Mouse (Mus musculus): ENCODE results near the gene Qrich2. TPM values are rescaled to one million over a fixed set of nuclear protein-coding genes. Genes with fewer than 3 reads are reported as not detected.

Qrich2 gene
- total and polyA plus RNA-seq, 2 experiments from 2014 or later: 0.14 TPM; not detected in 1

DNA sequence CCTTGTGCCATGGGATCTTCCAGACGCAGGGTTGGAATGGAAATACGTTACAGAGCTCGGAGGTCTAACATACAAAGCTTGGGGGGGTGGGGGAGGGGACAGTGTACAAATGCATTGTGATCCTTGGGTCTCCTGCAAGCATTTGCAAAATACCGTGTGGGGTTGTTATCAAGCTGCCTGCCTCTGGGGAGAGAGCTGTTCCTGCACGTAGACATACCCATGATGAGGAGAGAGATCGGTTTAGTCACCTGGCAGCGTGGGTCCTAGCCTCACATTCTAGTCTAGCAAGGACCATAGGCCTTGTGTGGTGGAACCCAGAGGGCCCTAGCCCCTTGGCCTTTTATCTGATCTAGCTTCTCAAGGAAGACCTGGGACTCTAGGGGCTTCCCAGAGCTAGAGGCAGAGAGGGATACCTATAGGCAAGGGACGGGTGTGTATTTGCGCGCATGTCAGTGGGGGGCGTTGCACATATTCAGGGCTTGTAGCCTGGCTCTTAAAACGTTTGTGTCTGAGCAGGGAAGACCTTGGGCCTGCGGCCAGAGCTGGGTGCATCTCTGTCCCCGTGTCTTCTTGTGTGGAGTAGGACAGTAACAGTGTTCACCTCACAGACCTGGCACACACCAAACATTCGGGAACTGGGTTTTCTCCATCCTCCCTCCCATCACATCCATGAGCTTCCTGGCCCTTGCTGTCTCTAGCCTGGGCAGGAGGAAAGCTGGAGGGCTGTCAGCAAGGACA is 23.7 kb downstream of the Qrich2 start:
- TF ChIP-seq CTCF (IDR thresholded peaks at IDR 0.05): no peak
- no peaks in the 10 kb centered on the region for H3K9me3 ChIP-seq (ENCODE audit: low read length)
- no peak overlapping the region for H3K4me3 ChIP-seq (ENCODE audit: low read depth, low read length)
- H3K27me3 ChIP-seq (ENCODE audit: insufficient read depth, low read length): no peaks in the 10 kb centered on the region; the same call in 1 of the 2 replicates
- H3K36me3 ChIP-seq (ENCODE audit: insufficient read depth, low read length): peaks cover 10% of the 10 kb centered on the region
- DNase-seq (ENCODE audit: low spot score) (no peak), ATAC-seq (ENCODE audit: low FRiP score) (no peak)
- no peak overlapping the region for H3K9ac ChIP-seq (replicated peaks; ENCODE audit: low read length, poor library complexity, severe bottlenecking)
- H3K4me2 ChIP-seq (ENCODE audit: low read depth, low read length, poor library complexity, severe bottlenecking): no peak overlapping the region
- 83% methylated on average over 15 of the region's 15 CpGs for WGBS
- H3K27ac ChIP-seq (ENCODE audit: low read depth, low read length): no peak overlapping the region
- H3K4me1 ChIP-seq (ENCODE audit: insufficient read depth, low read length): no peaks in the 10 kb centered on the region; the same call in 1 of the 2 replicates

DNA sequence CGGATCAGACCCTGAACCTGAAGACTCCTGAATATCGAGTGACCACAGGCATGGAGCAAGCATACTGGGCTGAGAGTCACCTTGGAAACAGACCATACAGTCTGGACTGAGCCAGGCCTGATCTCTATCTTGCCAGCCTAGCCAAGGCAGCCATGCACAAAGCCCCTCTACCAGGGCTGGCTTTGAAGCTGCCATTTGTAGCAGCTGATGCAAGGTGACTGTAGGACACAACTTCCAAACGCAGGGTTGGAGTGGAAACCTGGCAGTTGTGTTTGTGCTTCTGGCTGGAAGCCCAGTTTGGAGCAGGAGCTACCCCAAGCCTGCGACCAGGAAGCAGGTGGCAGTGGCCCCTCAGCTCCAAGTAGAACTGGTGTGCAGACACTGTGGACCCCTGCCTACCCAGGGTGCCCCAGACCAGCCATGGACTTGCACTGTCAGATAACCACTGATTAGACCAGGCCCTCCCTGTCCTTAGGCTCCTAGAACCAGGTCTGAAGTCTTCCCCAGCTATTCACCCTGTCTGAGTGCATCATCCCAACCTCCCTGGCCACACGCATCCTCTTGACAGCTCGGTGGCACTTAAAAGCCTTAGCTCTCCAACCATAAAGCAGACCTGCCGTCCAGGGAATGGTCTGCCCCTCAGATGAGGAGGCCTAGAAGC is 25.5 kb downstream of the Qrich2 start:
- WGBS: 78% methylated on average over 7 of the region's 7 CpGs

DNA sequence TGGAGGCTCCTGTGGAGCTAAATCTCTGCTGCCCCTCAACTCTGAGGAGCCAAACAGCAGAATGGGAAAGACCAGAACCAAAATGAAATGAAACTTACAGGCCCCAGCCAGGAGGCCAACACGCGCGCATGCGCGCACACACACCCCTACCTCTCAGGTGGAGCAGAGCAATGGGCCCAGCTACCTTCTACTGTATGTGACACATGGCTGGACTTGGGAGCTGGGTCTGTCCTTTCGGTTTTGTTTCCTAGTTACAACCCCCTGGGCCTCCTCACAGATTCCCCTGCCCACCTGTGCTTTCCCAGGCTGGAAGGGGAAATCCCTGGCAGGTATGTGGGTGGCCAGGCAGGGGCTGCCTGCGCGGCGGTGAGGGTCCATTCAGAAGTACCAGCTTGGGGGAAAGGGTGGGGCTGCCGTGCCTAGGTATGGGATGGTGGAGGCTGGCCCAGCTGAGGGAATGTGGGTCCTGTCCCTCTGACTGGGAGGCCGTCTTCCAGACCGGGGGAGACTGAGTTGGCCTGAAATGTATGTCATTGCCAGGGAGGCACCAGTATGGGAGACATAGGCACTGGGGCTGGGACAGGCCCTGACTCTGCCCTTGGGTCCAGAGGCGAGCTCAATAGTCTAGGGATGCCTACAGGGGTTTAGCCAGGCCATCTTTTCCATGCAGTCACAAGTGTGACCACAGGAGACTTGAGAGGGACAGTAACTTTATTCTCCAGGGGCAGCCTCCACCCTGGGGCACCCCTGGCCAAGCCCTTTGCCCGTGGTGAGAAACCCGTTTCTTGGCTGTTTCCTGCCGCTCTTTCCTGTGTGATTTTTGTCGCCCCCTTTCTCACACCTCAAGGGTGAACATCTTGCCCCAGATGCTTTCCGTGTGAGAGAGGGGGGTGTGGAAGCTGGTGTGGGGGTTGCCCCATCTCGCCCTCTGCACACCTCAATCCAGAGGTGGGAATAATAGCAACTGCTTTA is 26.5 kb downstream of the Qrich2 start:
- H3K27me3 ChIP-seq (ENCODE audit: insufficient read depth, low read length): no peaks in the 10 kb centered on the region
- ATAC-seq (ENCODE audit: low FRiP score): no peak
- H3K9ac ChIP-seq (replicated peaks; ENCODE audit: low read length, poor library complexity, severe bottlenecking): no peak overlapping the region
- H3K36me3 ChIP-seq (ENCODE audit: insufficient read depth, low read length): peaks cover 12% of the 10 kb centered on the region
- no peak overlapping the region for H3K4me2 ChIP-seq (ENCODE audit: low read depth, low read length, poor library complexity, severe bottlenecking)
- H3K27ac ChIP-seq (ENCODE audit: low read depth, low read length): no peak overlapping the region
- DNase-seq (ENCODE audit: low spot score): no peak
- no peaks in the 10 kb centered on the region for H3K9me3 ChIP-seq (ENCODE audit: low read length)
- TF ChIP-seq CTCF (IDR thresholded peaks at IDR 0.05): no peak
- H3K4me1 ChIP-seq (ENCODE audit: insufficient read depth, low read length): peaks cover 15% of the 10 kb centered on the region
- whole genome bisulfite sequencing: 88% methylated on average over 19 of the region's 19 CpGs
- H3K4me3 ChIP-seq (ENCODE audit: low read depth, low read length): no peak overlapping the region

More for the DNA sequence above, 25.5 kb downstream of the Qrich2 start:
- H3K9me3 ChIP-seq (ENCODE audit: low read length): no peaks in the 10 kb centered on the region
- H3K9ac ChIP-seq (replicated peaks; ENCODE audit: low read length, poor library complexity, severe bottlenecking): no peak overlapping the region
- H3K4me3 ChIP-seq (ENCODE audit: low read depth, low read length): no peak overlapping the region
- no peak overlapping the region for H3K4me2 ChIP-seq (ENCODE audit: low read depth, low read length, poor library complexity, severe bottlenecking)
- H3K36me3 ChIP-seq (ENCODE audit: insufficient read depth, low read length): peaks cover 12% of the 10 kb centered on the region
- H3K27ac ChIP-seq (ENCODE audit: low read depth, low read length): no peak overlapping the region
- no peak for DNase-seq (ENCODE audit: low spot score)
- ATAC-seq (ENCODE audit: low FRiP score): no peak
- peaks cover 11% of the 10 kb centered on the region for H3K4me1 ChIP-seq (ENCODE audit: insufficient read depth, low read length)
- no peak for TF ChIP-seq CTCF (IDR thresholded peaks at IDR 0.05)
- H3K27me3 ChIP-seq (ENCODE audit: insufficient read depth, low read length): no peaks in the 10 kb centered on the region

DNA sequence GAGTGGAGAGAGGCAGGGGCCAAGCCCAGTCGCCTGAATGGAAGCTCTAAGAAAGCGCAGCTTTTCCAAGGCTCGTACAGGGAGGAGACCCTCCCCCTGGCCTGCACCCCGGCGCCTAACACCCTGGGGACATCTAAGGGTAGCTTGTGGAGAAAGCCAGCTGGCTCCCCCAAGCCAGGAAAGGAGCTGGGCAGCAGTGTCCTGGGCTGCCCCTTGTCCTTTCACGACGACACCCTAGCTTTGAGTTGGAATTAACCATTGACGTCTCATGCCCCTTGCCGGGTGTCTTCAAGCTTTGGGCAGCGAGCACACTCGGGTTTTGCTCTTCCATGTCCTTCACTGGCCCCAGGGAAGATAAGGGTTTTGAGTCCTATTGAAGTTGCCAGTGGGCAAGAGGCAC is 28.5 kb downstream of the Qrich2 start:
- H3K4me3 ChIP-seq (ENCODE audit: low read depth, low read length): no peak overlapping the region
- WGBS: 85% methylated on average over 11 of the region's 11 CpGs
- H3K36me3 ChIP-seq (ENCODE audit: insufficient read depth, low read length): peaks cover 12% of the 10 kb centered on the region
- H3K9ac ChIP-seq (replicated peaks; ENCODE audit: low read length, poor library complexity, severe bottlenecking): no peak overlapping the region
- DNase-seq (ENCODE audit: low spot score) (no peak), ATAC-seq (ENCODE audit: low FRiP score) (no peak)
- H3K27ac ChIP-seq (ENCODE audit: low read depth, low read length): no peak overlapping the region
- H3K4me1 ChIP-seq (ENCODE audit: insufficient read depth, low read length): peaks cover 15% of the 10 kb centered on the region
- no peak overlapping the region for H3K4me2 ChIP-seq (ENCODE audit: low read depth, low read length, poor library complexity, severe bottlenecking)
- TF ChIP-seq CTCF (IDR thresholded peaks at IDR 0.05): no peak
- no peaks in the 10 kb centered on the region for H3K9me3 ChIP-seq (ENCODE audit: low read length)
- H3K27me3 ChIP-seq (ENCODE audit: insufficient read depth, low read length): no peaks in the 10 kb centered on the region

GRCm38 (mm10) chr11:116436725-116437331 is 29.2 kb downstream of the Qrich2 start:
- H3K36me3 ChIP-seq (ENCODE audit: insufficient read depth, low read length): peaks cover 12% of the 10 kb centered on the region
- no peaks in the 10 kb centered on the region for H3K27me3 ChIP-seq (ENCODE audit: insufficient read depth, low read length)
- no peak for DNase-seq (ENCODE audit: low spot score)
- no peak for TF ChIP-seq CTCF (IDR thresholded peaks at IDR 0.05)
- H3K4me2 ChIP-seq (ENCODE audit: low read depth, low read length, poor library complexity, severe bottlenecking): no peak overlapping the region
- no peak for ATAC-seq (ENCODE audit: low FRiP score)
- no peak overlapping the region for H3K4me3 ChIP-seq (ENCODE audit: low read depth, low read length)
- no peaks in the 10 kb centered on the region for H3K9me3 ChIP-seq (ENCODE audit: low read length)
- H3K4me1 ChIP-seq (ENCODE audit: insufficient read depth, low read length): peaks cover 15% of the 10 kb centered on the region
- H3K27ac ChIP-seq (ENCODE audit: low read depth, low read length): no peak overlapping the region
- WGBS: 51% methylated on average over 4 of the region's 4 CpGs
- 0 out of 2 replicates have a peak overlapping the region, but pooled peaks have one; percentile 39 for H3K9ac ChIP-seq (replicated peaks; ENCODE audit: low read length, poor library complexity, severe bottlenecking)

All from midbrain, postnatal 0 days (tissue).